9 mouse cellular contexts compared by ENCODE assay signal in the genomic region with DNA sequence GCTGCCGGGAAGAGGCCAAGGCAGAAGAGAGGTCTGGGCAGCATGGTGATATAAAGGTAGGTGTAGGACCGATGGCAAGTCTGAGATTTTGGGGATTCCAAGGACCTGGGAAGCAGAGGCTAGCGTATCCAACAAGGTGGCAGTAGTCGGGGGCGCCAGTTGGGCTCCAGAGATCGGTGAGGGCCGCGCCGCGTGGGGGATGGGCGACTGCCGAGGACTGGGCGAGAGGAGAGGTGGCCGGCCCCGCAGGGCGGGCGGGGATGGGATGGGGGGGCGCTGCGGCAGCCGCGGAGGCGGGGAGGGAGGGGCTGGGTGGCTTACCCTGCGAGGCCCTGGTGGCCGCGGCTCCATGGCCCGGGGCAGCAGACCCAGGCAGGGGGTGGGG. TPM values are rescaled to one million over a fixed set of nuclear protein-coding genes. Genes with fewer than 3 reads are reported as not detected.
DNase-seq lines count a peak whose midpoint lies in the region; ATAC-seq and TF ChIP-seq lines count a peak whose summit lies in the region.
"Had no signal": no experiment of that assay in that cellular context is flagged by ENCODE, and none has a peak within 500 bp of the region (broad histone marks: within the 10 kb centered on the region; RNA-seq: fewer than 3 reads in every experiment).

No protein-coding gene starts in this region.

- no peak for TF ChIP-seq POLR2A in brain, embryonic 14.5 days (IDR thresholded peaks at IDR 0.05; ENCODE audit: borderline replicate concordance, extremely low read depth, insufficient read depth, insufficient read length, poor library complexity, severe bottlenecking)

- H3K9me3 ChIP-seq in forebrain, embryonic 11.5 days (ENCODE audit: control insufficient read depth, low read length): no peaks in the 10 kb centered on the region
- no peaks in the 10 kb centered on the region for H3K9me3 ChIP-seq in midbrain, postnatal 0 days (ENCODE audit: low read length)

- peaks cover 9% of the 10 kb centered on the region; the same call in 1 of the 2 replicates for H3K4me1 ChIP-seq in forebrain, embryonic 11.5 days (replicated peaks; ENCODE audit: control insufficient read depth, insufficient read depth, low read length)
- peaks cover 7% of the 10 kb centered on the region for H3K4me1 ChIP-seq in midbrain, postnatal 0 days (ENCODE audit: insufficient read depth, low read length)

- no peaks in the 10 kb centered on the region for H3K36me3 ChIP-seq in forebrain, embryonic 11.5 days (ENCODE audit: control insufficient read depth, insufficient read depth, low read length)
- peaks cover 8% of the 10 kb centered on the region for H3K36me3 ChIP-seq in midbrain, postnatal 0 days (ENCODE audit: insufficient read depth, low read length)

- intact Hi-C loops in left cerebral cortex, adult 2 months (cut with DNase I): no loop called here

- 2% methylated on average over 21 of the region's 26 CpGs for WGBS in forebrain, embryonic 11.5 days
- 2% methylated on average over 13 of the region's 26 CpGs for WGBS in midbrain, postnatal 0 days

- peak overlapping the region; percentile 72 for H3K9ac ChIP-seq in forebrain, embryonic 11.5 days (ENCODE audit: low read length)
- H3K9ac ChIP-seq in midbrain, postnatal 0 days (replicated peaks; ENCODE audit: low read length, poor library complexity, severe bottlenecking): peak overlapping the region; percentile 87

- H3K27ac ChIP-seq in left cerebral cortex, adult 2 months: peak overlapping the region; percentile 56
- no peak overlapping the region for H3K27ac ChIP-seq in forebrain, embryonic 11.5 days (ENCODE audit: low read depth, low read length)
- peak overlapping the region; percentile 80 for H3K27ac ChIP-seq in midbrain, postnatal 0 days (ENCODE audit: low read depth, low read length)

- no peaks in the 10 kb centered on the region for H3K27me3 ChIP-seq in forebrain, embryonic 11.5 days (ENCODE audit: control insufficient read depth, insufficient read depth, low read length)
- H3K27me3 ChIP-seq in midbrain, postnatal 0 days (ENCODE audit: insufficient read depth, low read length): no peaks in the 10 kb centered on the region

- H3K4me2 ChIP-seq in forebrain, embryonic 11.5 days (ENCODE audit: low read depth, low read length, severe bottlenecking): peak overlapping the region; percentile 89
- H3K4me2 ChIP-seq in midbrain, postnatal 0 days (ENCODE audit: low read depth, low read length, poor library complexity, severe bottlenecking): peak overlapping the region; percentile 84

- no peak for TF ChIP-seq CTCF in left cerebral cortex, adult 2 months (IDR thresholded peaks at IDR 0.05)
- TF ChIP-seq CTCF in brain, embryonic 14.5 days (IDR thresholded peaks at IDR 0.05; ENCODE audit: borderline replicate concordance, extremely low read depth, insufficient read depth, insufficient read length): no peak
- no peak for TF ChIP-seq CTCF in midbrain, postnatal 0 days (IDR thresholded peaks at IDR 0.05)

- peak overlapping the region; percentile 70 for H3K4me3 ChIP-seq in left cerebral cortex, adult 2 months
- H3K4me3 ChIP-seq in forebrain, embryonic 11.5 days (ENCODE audit: low read depth, low read length): peak overlapping the region; percentile 71
- peak overlapping the region; percentile 70 for H3K4me3 ChIP-seq in midbrain, postnatal 0 days (ENCODE audit: low read depth, low read length)

- no peak for DNase-seq in left cerebral cortex, adult 2 months (ENCODE audit: extremely low spot score in 1 of 2, low spot score in 2 of 2)
- no peak for DNase-seq in left cerebral cortex, adult 9 months (ENCODE audit: low spot score in 2 of 2)
- DNase-seq in brain, embryonic 14.5 days (ENCODE audit: low read depth): peak; percentile 71
- DNase-seq in forebrain, embryonic 11.5 days (ENCODE audit: low spot score): no peak
- DNase-seq in kidney, postnatal 4 days: peak; percentile 78 to 84
- DNase-seq in midbrain, postnatal 0 days (ENCODE audit: low spot score): peak; percentile 33
- no peak for DNase-seq in retina, embryonic 14.5 days (ENCODE audit: low spot score)

- ATAC-seq in forebrain, embryonic 11.5 days (replicated peaks; ENCODE audit: low FRiP score): peak; percentile 81
- peak; percentile 55 for ATAC-seq in midbrain, postnatal 0 days (ENCODE audit: low FRiP score)
- no peak for ATAC-seq in frontal cortex, adult (ENCODE audit: low TSS enrichment)

RNA-seq across cellular contexts. Expression of a gene that starts 12.7 kb away (rescaled TPM):
- total RNA-seq in left cerebral cortex, adult 2 months (2021): under 1 TPM; 0.40 to 0.66 TPM
- polyA plus RNA-seq in brain, embryonic 14.5 days (2012; rRNA removed): 0.30 and 0.33 TPM in 2 replicates
- not detected in 2 replicates for polyA plus RNA-seq in forebrain, embryonic 11.5 days (2014; fragmentation: Nextera tagmentation; extraction: Ambion mirVana)
- 0.27 TPM in 1 of 2 replicates, not detected in the other for total RNA-seq in midbrain, postnatal 0 days (2014; rRNA removed)
- polyA plus RNA-seq in midbrain, postnatal 0 days (2015; fragmentation: Nextera tagmentation; extraction: Ambion mirVana): 0.29 and 0.37 TPM in 2 replicates
- total RNA-seq: adrenal gland, adult 18-20 months had no signal

RNA-seq across cellular contexts. Expression of a gene that starts 16.8 kb away (rescaled TPM):
- 10 to 100 TPM; 66.1 to 77.5 TPM for total RNA-seq in left cerebral cortex, adult 2 months (2021)
- 20.3 and 37.5 TPM in 2 replicates for polyA plus RNA-seq in brain, embryonic 14.5 days (2012; rRNA removed)
- 27.4 and 27.8 TPM in 2 replicates for polyA plus RNA-seq in forebrain, embryonic 11.5 days (2014; fragmentation: Nextera tagmentation; extraction: Ambion mirVana)
- total RNA-seq in midbrain, postnatal 0 days (2014; rRNA removed): 22.0 and 26.5 TPM in 2 replicates
- polyA plus RNA-seq in midbrain, postnatal 0 days (2015; fragmentation: Nextera tagmentation; extraction: Ambion mirVana): 26.9 and 28.8 TPM in 2 replicates

RNA-seq across cellular contexts. Expression of a gene that starts 43.5 kb away (rescaled TPM):
- 1 to 10 TPM; 2.6 to 3.0 TPM for total RNA-seq in left cerebral cortex, adult 2 months (2021)
- polyA plus RNA-seq in brain, embryonic 14.5 days (2012; rRNA removed): 7.6 and 11.1 TPM in 2 replicates
- polyA plus RNA-seq in forebrain, embryonic 11.5 days (2014; fragmentation: Nextera tagmentation; extraction: Ambion mirVana): 22.0 and 22.4 TPM in 2 replicates
- total RNA-seq in midbrain, postnatal 0 days (2014; rRNA removed): 4.8 and 6.8 TPM in 2 replicates
- 3.8 TPM in 2 replicates for polyA plus RNA-seq in midbrain, postnatal 0 days (2015; fragmentation: Nextera tagmentation; extraction: Ambion mirVana)

RNA-seq across cellular contexts. Expression of a gene that starts 50.5 kb away (rescaled TPM):
- 10 to 100 TPM; 85.5 to 93.0 TPM for total RNA-seq in left cerebral cortex, adult 2 months (2021)
- 165 and 192 TPM in 2 replicates for polyA plus RNA-seq in brain, embryonic 14.5 days (2012; rRNA removed)
- 265 TPM in 2 replicates for polyA plus RNA-seq in forebrain, embryonic 11.5 days (2014; fragmentation: Nextera tagmentation; extraction: Ambion mirVana)
- 127 and 151 TPM in 2 replicates for total RNA-seq in midbrain, postnatal 0 days (2014; rRNA removed)
- 178 and 184 TPM in 2 replicates for polyA plus RNA-seq in midbrain, postnatal 0 days (2015; fragmentation: Nextera tagmentation; extraction: Ambion mirVana)

Comparison
In these comparisons a context has a peak if more than half of its experiments do, and no peak if none do; other contexts are left out.
1. DNase-seq: peak in brain, embryonic 14.5 days (single experiment), kidney, postnatal 4 days (2 of 2) and midbrain, postnatal 0 days (single experiment); none in left cerebral cortex, adult 2 months (0 of 2), left cerebral cortex, adult 9 months (0 of 2), forebrain, embryonic 11.5 days (single experiment) and retina, embryonic 14.5 days (single experiment).
2. Peak in every context shown above with its lines, with median percentiles within 50 percentile points of each other: H3K4me3 ChIP-seq.